Mouse (Mus musculus) CH12.LX (cell line): ENCODE measurements around the gene Adad2.

Source experiments
- CTCF ChIP-seq, 2 experiments: IDR thresholded peaks in 1 of 2; conservative IDR thresholded peaks in 1 of 2; 2 replicates each; pipeline ENCODE4 v1.5.1; 2011 to 2012; ENCODE audit warnings: low read depth in 2 of 2, low read length in 2 of 2, improper control_type of control experiment in 1 of 2, inconsistent platforms in 1 of 2, mild to moderate bottlenecking in 1 of 2, moderate library complexity in 1 of 2
- MAX ChIP-seq: IDR thresholded peaks from 2 replicates; pipeline ENCODE4 v1.6.1; 2011; ENCODE audit warnings: low read length, improper control_type of control experiment
- MAZ ChIP-seq: IDR thresholded peaks from 2 replicates; pipeline ENCODE4 v1.6.1; 2012; ENCODE audit warnings: low read depth, mild to moderate bottlenecking, inconsistent platforms, low read length, improper control_type of control experiment, moderate library complexity
- MYC ChIP-seq: IDR thresholded peaks from 2 replicates; pipeline ENCODE4 v1.6.1; 2011; ENCODE audit warnings: low read depth, mild to moderate bottlenecking, improper control_type of control experiment, low read length
- POLR2A ChIP-seq: IDR thresholded peaks from 2 replicates; pipeline ENCODE4 v1.6.1; 2011; ENCODE audit warnings: low read depth, mild to moderate bottlenecking, improper control_type of control experiment, low read length
- POLR2AphosphoS2 ChIP-seq: IDR thresholded peaks from 2 replicates; pipeline ENCODE4 v1.6.1; 2011; ENCODE audit warnings: low read depth, low read length, improper control_type of control experiment

DNA sequence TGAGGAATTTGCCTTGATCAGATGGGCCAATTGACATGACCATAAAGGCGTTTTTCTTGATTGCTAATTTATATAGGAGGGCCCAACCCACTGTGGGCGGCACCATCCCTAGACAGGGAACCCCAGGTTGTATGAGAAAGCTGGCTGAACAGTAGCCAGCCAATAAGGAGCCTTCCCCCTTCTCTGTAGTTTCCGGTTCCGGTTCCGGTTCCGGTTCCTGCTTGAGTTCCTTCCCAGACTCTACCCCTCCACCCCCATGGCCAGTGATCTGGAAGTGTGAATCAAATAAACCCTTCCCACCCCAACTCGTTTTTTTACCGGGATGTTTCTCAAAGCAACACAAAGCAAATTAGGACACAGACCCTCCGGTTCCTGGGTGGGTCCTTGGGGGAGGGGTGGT lies 19.7 kb downstream of the Adad2 start:
- TF ChIP-seq MYC: no peak
- TF ChIP-seq POLR2A: no peak
- TF ChIP-seq MAZ: no peak
- no peak for TF ChIP-seq POLR2AphosphoS2
- no peak for TF ChIP-seq CTCF (conservative IDR thresholded peaks at IDR 0.05 in 1 of 2, IDR thresholded peaks at IDR 0.05 in 1 of 2; ENCODE audit: low read depth in 2 of 2, low read length in 2 of 2)
- no peak for TF ChIP-seq MAX
